Mouse (Mus musculus) embryonic facial prominence, embryonic 12.5 days (tissue): Measurements from ENCODE around the gene Ctf2. TPM values are rescaled to one million over a fixed set of nuclear protein-coding genes. Genes with fewer than 3 reads are reported as not detected.
"Not testable (repeated sequence)": the region's sequence is repeated elsewhere in the genome, so short reads cannot be mapped to it uniquely, and the experiment has no call there.

Experiments used
- ATAC-seq: fragments of 200-750 bp; cut with Nextera tagmentation; 2 replicates; pipeline ENCODE4 v1.8.0; 2017; ENCODE audit not compliant: insufficient number of reproducible peaks, insufficient read depth, low FRiP score, low TSS enrichment
- H3K27ac ChIP-seq: fragments of 300-500 bp; sonication (generic); 2 replicates; pipeline ENCODE4 v1.5.1; 2016; ENCODE audit warnings: mild to moderate bottlenecking
- H3K27me3 ChIP-seq: fragments of 300-500 bp; sonication (generic); 2 replicates; pipeline ENCODE4 v1.6.1; 2016; ENCODE audit warnings: mild to moderate bottlenecking, moderate library complexity
- H3K36me3 ChIP-seq: fragments of 300-500 bp; sonication (generic); 2 replicates; pipeline ENCODE4 v1.6.1; 2016; ENCODE audit warnings: mild to moderate bottlenecking
- H3K4me1 ChIP-seq: fragments of 300-500 bp; sonication (generic); 2 replicates; pipeline ENCODE4 v1.6.1; 2016
- H3K4me2 ChIP-seq: fragments of 300-500 bp; sonication (generic); replicated peaks from 2 replicates; pipeline ENCODE4 v1.6.1; 2016; ENCODE audit warnings: mild to moderate bottlenecking, moderate library complexity
- H3K4me3 ChIP-seq: fragments of 300-500 bp; sonication (generic); 2 replicates; pipeline ENCODE4 v1.5.1; 2016; ENCODE audit warnings: mild to moderate bottlenecking
- H3K9ac ChIP-seq: fragments of 300-500 bp; sonication (generic); 2 replicates; pipeline ENCODE4 v1.6.1; 2016; ENCODE audit warnings: mild to moderate bottlenecking, moderate library complexity
- H3K9me3 ChIP-seq: fragments of 300-500 bp; sonication (generic); 2 replicates; pipeline ENCODE4 v1.6.1; 2016; ENCODE audit warnings: mild to moderate bottlenecking, moderate library complexity
- WGBS: fragments of 180-500 bp; shearing (Covaris S2); methylation state at CpG from one replicate; pipeline ENCODE4 v1.1.7; 2016; 5-methylcytosine and 5-hydroxymethylcytosine counted together
- polyA plus RNA-seq: library from polyadenylated mRNA; unstranded; fragments of >200 nt; fragmentation: Nextera tagmentation; extraction: Ambion mirVana; gene quantifications from 2 replicates; pipeline ENCODE4 v1.2.1, GENCODE M21; 2016

The Ctf2 gene
- polyA plus RNA-seq = 0.55 and 0.68 TPM in 2 replicates

DNA sequence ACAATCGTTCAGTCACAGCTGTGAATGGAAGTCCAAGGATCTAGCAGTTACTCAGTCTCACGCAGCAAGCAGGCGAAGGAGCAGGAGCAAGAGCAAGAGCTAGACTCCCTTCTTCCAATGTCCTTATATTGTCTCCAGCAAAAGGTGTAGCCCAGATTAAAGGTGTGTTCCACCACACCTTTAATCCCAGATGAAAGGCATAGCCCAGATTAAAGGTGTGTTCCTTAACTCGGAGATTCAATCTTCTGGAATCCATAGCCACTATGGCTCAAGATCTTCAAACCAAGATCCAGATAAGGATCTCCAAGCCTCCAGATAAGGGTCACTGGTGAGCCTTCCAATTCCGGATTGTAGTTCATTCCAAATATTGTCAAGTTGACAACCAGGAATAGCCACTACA, at the start of gene Ctf2:
Gene Ctf2, minus strand, starts transcription at position 101 of the 400 bp plus-strand sequence.
- not testable (repeated sequence) for H3K27ac ChIP-seq, H3K36me3 ChIP-seq, H3K4me1 ChIP-seq, H3K4me3 ChIP-seq, H3K9ac ChIP-seq, ATAC-seq, H3K9me3 ChIP-seq, H3K27me3 ChIP-seq, H3K4me2 ChIP-seq
- WGBS = 100% methylated on average over 1 of the region's 5 CpGs

DNA sequence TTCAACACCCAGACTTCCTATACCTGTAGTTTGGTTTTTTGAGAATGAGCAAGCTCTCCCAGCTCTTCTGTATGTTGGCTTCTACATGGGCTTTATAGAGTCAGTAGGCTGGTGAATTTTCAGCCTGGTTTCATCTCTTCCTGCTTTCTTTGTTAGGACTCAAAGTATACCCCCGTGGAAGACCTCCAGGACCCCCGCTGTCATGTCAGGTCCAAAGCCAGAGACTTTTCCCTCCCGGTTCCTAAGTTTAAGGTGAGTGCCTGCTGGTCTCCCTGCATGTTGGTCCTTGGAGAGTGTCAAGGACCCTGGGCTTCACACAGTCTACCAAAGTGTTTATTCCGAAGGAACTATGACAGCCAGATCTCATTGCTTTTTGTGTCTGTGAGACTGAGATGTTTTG, 46.4 kb upstream of the Ctf2 start:
- Histone ChIP-seq H3K36me3 (peaks cover 34% of the 10 kb centered on the region), H3K27ac (no peak overlapping the region), H3K4me2 (peak overlapping the region; percentile 86), H3K9ac (peak overlapping the region; percentile 95), H3K27me3 (no peaks in the 10 kb centered on the region), H3K4me1 (peaks cover 8% of the 10 kb centered on the region), H3K4me3 (peak overlapping the region; percentile 88), H3K9me3 (no peaks in the 10 kb centered on the region)
- ATAC-seq = no peak
- 81% methylated on average over 4 of the region's 4 CpGs for WGBS

DNA sequence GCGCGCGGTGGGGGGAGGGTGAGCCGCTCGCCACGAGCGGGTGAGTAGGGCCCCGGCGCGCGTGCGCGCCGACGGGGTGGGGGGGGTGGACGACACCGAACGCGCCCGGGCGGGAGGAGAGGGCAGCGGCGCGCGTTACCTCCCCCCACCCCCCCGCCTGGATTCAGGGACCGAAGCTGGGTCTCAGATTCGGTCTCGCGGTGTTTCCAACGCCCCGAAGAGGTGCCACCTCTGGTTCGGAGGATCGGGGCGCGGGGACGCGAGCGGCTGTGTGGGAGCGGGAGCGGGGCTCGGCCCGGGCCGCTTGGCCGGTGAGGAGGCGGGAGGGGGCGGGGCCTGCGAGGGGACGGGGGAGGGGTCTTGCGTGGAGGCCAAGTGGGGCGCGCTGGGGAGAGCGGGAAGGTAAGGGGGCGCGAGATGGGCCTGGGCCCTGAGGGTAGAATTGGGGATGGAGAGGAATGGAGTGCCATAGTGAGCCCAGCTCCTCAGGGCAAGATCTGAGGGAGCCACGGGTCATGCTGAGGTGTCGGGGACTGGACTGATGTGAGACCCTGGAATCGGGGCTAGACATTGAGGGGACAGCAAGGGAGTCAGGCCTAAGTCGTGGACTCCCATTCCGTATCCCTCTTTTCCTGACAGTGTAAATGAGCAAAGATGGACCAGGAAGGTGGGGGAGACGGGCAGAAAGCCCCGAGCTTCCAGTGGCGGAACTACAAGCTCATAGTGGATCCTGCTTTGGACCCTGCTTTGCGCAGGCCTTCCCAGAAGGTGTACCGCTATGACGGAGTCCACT, 45.7 kb upstream of the Ctf2 start:
- Histone ChIP-seq H3K9me3 (no peaks in the 10 kb centered on the region), H3K27me3 (no peaks in the 10 kb centered on the region), H3K4me2 (peak overlapping the region; percentile 86), H3K4me1 (peaks cover 8% of the 10 kb centered on the region), H3K9ac (peak overlapping the region; percentile 95), H3K36me3 (peaks cover 29% of the 10 kb centered on the region), H3K4me3 (peak overlapping the region; percentile 88), H3K27ac (peak overlapping the region; percentile 96)
- WGBS = 4% methylated on average over 49 of the region's 66 CpGs
- ATAC-seq = peak; percentile 61

DNA sequence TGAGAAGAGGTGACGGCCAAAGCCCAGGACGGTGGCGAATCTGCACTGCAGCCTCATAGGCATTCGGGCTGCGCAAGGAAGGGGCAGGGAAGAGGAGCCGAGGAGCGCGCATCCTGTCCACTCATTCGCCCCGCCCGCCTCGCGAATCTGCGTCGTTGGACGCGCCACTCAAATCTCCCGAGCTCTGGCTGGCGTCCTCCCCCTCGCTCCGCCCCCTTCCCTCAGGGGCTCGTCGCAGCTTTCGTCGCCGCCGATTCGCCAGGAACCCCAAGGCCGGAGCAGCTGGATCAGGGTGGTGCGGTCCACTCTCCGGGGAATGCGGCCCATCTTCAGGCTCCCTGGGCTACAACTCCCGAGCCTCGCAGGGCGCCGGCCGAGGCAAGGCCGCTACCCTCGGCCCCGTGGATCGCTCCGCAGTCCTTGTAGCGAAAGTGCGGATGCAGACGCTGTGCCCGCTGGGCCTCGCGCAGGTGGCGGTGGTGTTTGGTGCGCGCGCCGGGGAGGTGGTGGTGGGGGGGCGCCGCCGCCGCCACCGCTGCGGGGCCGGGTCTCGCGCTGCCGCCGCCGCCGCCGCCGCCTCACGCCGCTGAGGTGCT, 45.0 kb upstream of the Ctf2 start:
- WGBS = under 1% methylated on average over 70 of the region's 70 CpGs

DNA sequence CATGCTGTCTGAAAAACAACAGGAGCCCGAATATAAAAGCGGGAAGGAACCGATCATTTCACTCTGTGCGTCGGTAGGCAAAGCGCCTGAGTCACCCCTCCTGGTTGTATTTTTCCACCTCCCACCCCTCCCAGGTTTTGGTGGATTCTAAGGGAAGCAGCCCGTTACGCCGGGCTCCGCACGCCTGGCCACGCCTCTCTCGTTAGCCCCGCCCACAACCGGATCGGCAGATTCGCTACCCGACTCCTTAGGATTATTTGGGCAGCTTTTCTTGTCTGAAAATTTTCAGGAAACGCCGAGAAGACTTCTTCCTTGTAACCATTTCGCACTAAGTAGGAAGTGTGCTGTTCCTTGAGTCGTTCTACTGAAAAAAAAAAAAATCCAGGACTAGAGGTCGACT, 44.5 kb upstream of the Ctf2 start, which contains the start of gene Setd1a:
Gene Setd1a, plus strand, starts transcription at position 245 of the 400 bp plus-strand sequence.
- H3K27ac ChIP-seq = peak within 1 kb of the TSS; percentile 96
- H3K4me1 ChIP-seq = peaks cover 9% of the 10 kb centered on the region
- peaks cover 17% of the 10 kb centered on the region for H3K36me3 ChIP-seq
- peak within 1 kb of the TSS; percentile 86 for H3K4me2 ChIP-seq
- H3K9me3 ChIP-seq = no peaks in the 10 kb centered on the region
- 0 out of 2 replicates have a peak, but pooled peaks have one; percentile 49 for ATAC-seq
- H3K27me3 ChIP-seq = no peaks in the 10 kb centered on the region
- H3K9ac ChIP-seq = peak within 1 kb of the TSS; percentile 95
- WGBS = under 1% methylated on average over 23 of the region's 23 CpGs
- peak within 1 kb of the TSS; percentile 88 for H3K4me3 ChIP-seq

More for the DNA sequence above, 45.0 kb upstream of the Ctf2 start:
- no peaks in the 10 kb centered on the region for H3K9me3 ChIP-seq
- peaks cover 22% of the 10 kb centered on the region for H3K36me3 ChIP-seq
- peak overlapping the region; percentile 88 for H3K4me3 ChIP-seq
- peaks cover 8% of the 10 kb centered on the region for H3K4me1 ChIP-seq
- peak overlapping the region; percentile 95 for H3K9ac ChIP-seq
- no peaks in the 10 kb centered on the region for H3K27me3 ChIP-seq
- peak overlapping the region; percentile 96 for H3K27ac ChIP-seq
- ATAC-seq = peak; percentile 79
- H3K4me2 ChIP-seq = peak overlapping the region; percentile 86

DNA sequence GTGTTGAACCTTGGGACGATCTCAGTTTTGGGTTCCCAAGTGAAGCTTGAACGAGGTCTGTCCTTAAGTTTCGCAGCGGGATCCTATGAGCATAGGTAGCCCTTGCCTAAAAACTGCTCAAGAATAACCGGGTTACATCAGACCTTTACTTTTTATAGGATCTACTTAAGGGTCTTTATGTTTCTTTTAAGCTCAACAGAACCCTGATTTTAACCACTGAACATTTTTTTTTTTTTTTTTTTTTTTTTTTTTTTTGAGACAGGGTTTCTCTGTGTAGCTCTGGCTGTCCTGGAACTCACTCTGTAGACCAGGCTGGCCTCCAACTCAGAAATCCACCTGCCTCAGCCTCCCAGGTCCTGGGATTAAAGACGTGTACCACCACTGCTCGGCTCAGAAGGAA, 43.9 kb upstream of the Ctf2 start:
- Histone ChIP-seq H3K4me3 (peak overlapping the region; percentile 88), H3K4me1 (peaks cover 15% of the 10 kb centered on the region), H3K36me3 (peaks cover 11% of the 10 kb centered on the region), H3K9ac (peak overlapping the region; percentile 95), H3K4me2 (peak overlapping the region; percentile 86), H3K27ac (peak overlapping the region; percentile 96)
- not testable (repeated sequence) for ATAC-seq, H3K9me3 ChIP-seq, H3K27me3 ChIP-seq
- WGBS = 78% methylated on average over 7 of the region's 7 CpGs

DNA sequence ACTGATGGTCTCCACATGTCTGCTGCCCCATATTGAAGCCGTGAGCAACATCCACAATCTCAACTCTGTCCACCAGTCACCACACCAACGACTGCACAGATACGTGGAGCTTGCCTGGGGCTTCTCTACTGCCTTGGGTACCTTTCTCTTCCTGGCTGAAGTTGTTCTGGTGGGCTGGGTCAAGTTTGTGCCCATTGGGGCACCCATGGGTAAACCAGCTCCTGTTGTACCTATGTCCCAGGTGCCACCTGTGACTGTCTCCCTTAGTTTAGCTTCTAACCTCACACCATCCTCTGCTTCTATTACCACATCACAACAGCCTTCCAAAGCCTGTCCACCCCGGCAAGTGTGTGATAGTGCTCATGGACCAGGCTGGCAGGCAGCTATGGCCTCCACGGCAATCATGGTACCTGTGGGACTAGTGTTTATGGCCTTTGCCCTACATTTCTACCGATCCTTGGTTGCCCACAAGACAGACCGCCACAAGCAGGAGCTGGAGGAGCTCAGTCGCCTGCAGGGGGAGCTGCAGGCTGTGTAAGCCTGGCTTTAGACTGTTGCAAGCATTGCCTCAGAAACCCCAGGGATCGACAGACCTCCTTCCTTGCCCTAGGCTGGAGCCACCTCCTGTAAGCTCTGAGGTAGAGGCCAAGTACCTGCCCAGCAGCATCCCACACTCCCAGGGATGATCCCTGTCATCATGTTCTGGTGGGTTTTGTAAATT, 41.9 kb upstream of the Ctf2 start:
- peaks cover 23% of the 10 kb centered on the region for H3K4me1 ChIP-seq
- 0 out of 2 replicates have a peak, but pooled peaks cover 3% of the 10 kb centered on the region for H3K36me3 ChIP-seq
- H3K27ac ChIP-seq = 0 out of 2 replicates have a peak overlapping the region, but pooled peaks have one; percentile 6
- WGBS = 42% methylated on average over 9 of the region's 9 CpGs
- H3K4me2 ChIP-seq = no peak overlapping the region
- H3K4me3 ChIP-seq = no peak overlapping the region
- no peaks in the 10 kb centered on the region for H3K9me3 ChIP-seq
- H3K9ac ChIP-seq = no peak overlapping the region
- ATAC-seq = no peak
- H3K27me3 ChIP-seq = no peaks in the 10 kb centered on the region

DNA sequence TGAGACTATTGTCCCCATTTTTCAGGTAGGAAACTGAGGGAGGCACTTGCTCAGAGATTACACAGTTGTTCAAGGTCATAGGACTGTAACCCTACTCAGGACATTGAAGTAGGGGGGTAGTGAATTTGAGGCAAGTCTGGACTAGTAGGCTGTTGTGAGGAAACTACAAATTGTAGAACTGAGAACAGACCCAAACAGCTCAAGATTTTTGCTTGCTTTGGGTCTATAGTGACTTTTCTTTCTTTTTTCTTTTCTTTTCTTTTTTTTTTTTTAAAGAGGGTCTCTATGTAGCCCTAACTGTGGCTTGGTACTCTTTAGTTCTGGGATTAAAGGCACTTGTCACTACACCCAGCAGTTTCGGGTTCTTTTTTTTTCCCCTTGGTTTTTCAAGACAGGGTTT, 40.6 kb upstream of the Ctf2 start:
- Histone ChIP-seq H3K9ac (no peak overlapping the region), H3K4me1 (peaks cover 25% of the 10 kb centered on the region), H3K36me3 (peaks cover 7% of the 10 kb centered on the region), H3K27me3 (no peaks in the 10 kb centered on the region), H3K4me3 (no peak overlapping the region), H3K27ac (no peak overlapping the region), H3K4me2 (no peak overlapping the region), H3K9me3 (no peaks in the 10 kb centered on the region)
- 93% methylated on average over 1 of the region's 1 CpGs for WGBS
- ATAC-seq = no peak

DNA sequence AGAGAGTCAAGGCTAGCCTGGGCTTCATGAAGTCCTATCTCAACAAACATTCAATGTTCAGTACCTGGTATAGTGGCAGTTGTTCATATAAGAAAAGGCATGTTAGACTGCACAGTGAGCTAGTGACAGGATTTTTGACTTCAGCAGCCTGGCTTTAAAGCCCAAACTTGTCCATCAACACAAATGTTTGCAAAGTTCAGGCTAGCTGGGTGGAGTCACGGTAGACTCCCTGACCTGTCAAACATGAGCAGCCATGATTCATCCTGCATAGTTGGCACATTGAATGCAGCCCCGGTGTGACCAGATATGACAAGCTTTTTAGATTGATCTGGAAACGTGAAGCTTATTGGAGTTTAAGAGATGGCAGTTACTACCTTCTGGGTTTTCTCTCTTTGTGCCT, 40.1 kb upstream of the Ctf2 start:
- no peak for ATAC-seq
- Histone ChIP-seq H3K9ac (no peak overlapping the region; the same call in 1 of the 2 replicates), H3K27ac (no peak overlapping the region), H3K4me2 (no peak overlapping the region), H3K27me3 (no peaks in the 10 kb centered on the region), H3K36me3 (peaks cover 12% of the 10 kb centered on the region), H3K9me3 (no peaks in the 10 kb centered on the region), H3K4me1 (peaks cover 25% of the 10 kb centered on the region), H3K4me3 (no peak overlapping the region)
- 86% methylated on average over 3 of the region's 3 CpGs for WGBS

DNA sequence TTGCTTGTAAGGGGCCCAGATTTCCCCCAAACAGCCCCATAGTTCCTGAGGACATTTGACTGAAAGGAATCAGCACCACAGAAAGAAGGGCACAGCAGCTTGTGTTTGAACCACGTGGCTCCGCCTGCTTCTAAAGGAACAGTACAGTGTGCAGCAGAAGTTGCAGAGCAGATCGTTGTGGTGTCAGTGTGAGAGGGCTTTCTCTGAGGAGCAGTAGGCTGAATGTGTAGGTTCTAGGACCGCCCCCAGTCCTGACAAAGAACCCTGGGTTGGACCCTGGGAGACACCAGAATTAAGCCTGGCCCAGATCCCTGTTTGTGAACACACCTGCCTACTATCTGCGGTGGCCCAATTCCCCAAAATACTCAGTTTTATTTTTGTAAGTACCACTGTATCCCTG, 39.3 kb upstream of the Ctf2 start:
- WGBS = 72% methylated on average over 5 of the region's 5 CpGs
- H3K4me3 ChIP-seq = no peak overlapping the region
- no peaks in the 10 kb centered on the region for H3K27me3 ChIP-seq
- H3K4me2 ChIP-seq = peak overlapping the region; percentile 88
- H3K36me3 ChIP-seq = peaks cover 17% of the 10 kb centered on the region
- H3K4me1 ChIP-seq = peaks cover 25% of the 10 kb centered on the region
- H3K27ac ChIP-seq = no peak overlapping the region
- no peaks in the 10 kb centered on the region for H3K9me3 ChIP-seq
- H3K9ac ChIP-seq = 0 out of 2 replicates have a peak overlapping the region, but pooled peaks have one; percentile 80
- ATAC-seq = no peak

DNA sequence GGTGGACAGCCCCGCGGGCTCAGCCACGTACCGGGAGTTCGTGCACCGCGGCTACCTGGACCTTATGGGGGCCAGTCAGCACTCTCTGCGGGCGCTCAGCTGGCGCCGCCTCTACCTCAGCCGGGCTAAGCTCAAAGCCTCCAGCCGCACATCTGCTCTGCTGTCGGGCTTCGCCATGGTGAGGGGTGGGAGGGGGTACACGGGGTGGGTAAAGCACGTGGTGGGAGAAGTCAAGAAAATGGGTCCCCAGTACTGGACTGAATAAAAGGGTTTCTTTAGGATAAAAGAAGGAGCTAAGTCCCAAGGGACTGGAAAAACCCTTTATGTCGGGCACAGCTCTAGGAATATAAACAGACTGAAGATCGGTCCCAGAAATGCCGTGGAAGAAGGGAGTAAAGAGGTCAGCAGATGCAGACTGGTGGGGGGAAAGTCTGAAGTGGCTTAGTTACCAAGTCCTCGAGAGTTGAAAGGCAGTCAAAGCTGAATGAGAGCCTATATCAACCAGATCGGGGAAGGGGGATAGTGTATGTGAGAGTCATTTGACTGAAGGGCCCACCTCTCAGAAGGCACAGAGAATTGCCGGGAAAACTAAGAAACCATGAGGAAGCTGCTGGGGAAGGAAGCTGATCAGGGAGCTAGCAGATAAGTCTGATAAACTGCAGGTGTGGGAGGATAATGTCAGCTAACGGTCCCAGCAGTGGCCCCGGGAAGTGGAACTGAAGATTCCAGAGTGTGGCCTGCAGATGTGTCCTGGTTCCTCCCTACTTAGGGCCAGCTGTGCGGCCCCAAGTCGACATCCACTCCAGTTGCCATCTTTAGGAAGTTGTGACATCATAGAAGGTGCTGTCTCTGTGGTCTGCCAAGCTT, 38.3 kb upstream of the Ctf2 start:
- Histone ChIP-seq H3K9ac (peak overlapping the region; percentile 80), H3K27me3 (no peaks in the 10 kb centered on the region), H3K4me3 (peak overlapping the region; percentile 64), H3K4me2 (peak overlapping the region; percentile 88), H3K36me3 (peaks cover 27% of the 10 kb centered on the region), H3K9me3 (no peaks in the 10 kb centered on the region), H3K4me1 (peaks cover 25% of the 10 kb centered on the region), H3K27ac (peak overlapping the region; percentile 93)
- ATAC-seq = peak; percentile 38
- 2% methylated on average over 27 of the region's 27 CpGs for WGBS
